Mouse (Mus musculus): Measurements from ENCODE around the gene Hoxc5. TPM values are rescaled to one million over a fixed set of nuclear protein-coding genes. Genes with fewer than 3 reads are reported as not detected.

Hoxc5 gene
- 18.8 and 32.2 TPM in 2 replicates for polyA plus RNA-seq (2015; fragmentation: Nextera tagmentation; extraction: Ambion mirVana)

- Histone ChIP-seq H3K4me3 (peak within 1 kb of the TSS; percentile 90), H3K27me3 (peaks cover 88% of the 10 kb centered on the region), H3K4me2 (peak within 1 kb of the TSS; percentile 91), H3K9ac (peak within 1 kb of the TSS; percentile 100), H3K9me3 (no peaks in the 10 kb centered on the region), H3K36me3 (no peaks in the 10 kb centered on the region), H3K27ac (replicated peaks) (peak within 1 kb of the TSS; percentile 88), H3K4me1 (replicated peaks) (peaks cover 42% of the 10 kb centered on the region)
- ATAC-seq (ENCODE audit: low read depth), result no peak
- under 1% methylated on average over 12 of the region's 12 CpGs for WGBS
These were observed at the start of gene Hoxc5 for GRCm38 (mm10) chr15:102967312-102967510. Gene Hoxc5 (plus strand): TSS chr15:102967443.

DNA sequence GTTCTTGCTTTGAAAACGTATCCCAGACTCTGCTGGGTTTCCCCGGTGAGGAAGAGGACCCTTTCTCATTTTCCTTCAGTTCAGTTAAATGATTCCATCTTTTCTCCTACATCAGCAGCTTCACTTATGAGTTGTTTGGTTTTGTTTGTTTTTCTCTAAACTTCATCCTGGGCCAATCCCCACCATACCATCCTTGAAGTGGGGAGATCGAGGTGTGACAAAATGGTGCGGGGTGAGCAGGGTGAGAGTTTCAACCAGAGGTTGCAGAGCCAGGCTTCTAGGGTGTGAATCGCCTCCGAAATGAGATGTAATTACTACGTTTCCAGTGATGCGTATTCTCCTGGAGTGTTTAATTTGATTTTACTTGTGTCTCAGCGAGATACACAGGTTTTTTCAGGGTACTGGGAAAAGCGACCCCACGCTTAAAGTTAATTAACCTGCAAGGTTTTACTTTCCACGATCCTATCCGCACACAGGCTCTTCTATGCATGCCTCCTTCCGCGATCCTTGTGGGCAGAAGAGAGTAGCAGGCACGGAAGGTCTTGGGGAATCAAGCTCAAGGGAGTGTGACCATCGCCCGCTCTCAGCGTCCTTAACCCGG lies 49.2 kb upstream of the Hoxc5 start:
- H3K9me3 ChIP-seq, result no peaks in the 10 kb centered on the region
- peaks cover 98% of the 10 kb centered on the region for H3K27me3 ChIP-seq
- H3K36me3 ChIP-seq, result no peaks in the 10 kb centered on the region
- H3K27ac ChIP-seq (replicated peaks), result no peak overlapping the region
- H3K4me1 ChIP-seq (replicated peaks), result peaks cover 16% of the 10 kb centered on the region
- no peak for ATAC-seq (ENCODE audit: low read depth)
- no peak overlapping the region for H3K4me2 ChIP-seq
- no peak overlapping the region for H3K4me3 ChIP-seq
- no peak overlapping the region for H3K9ac ChIP-seq
- WGBS, result under 1% methylated on average over 20 of the region's 20 CpGs

DNA sequence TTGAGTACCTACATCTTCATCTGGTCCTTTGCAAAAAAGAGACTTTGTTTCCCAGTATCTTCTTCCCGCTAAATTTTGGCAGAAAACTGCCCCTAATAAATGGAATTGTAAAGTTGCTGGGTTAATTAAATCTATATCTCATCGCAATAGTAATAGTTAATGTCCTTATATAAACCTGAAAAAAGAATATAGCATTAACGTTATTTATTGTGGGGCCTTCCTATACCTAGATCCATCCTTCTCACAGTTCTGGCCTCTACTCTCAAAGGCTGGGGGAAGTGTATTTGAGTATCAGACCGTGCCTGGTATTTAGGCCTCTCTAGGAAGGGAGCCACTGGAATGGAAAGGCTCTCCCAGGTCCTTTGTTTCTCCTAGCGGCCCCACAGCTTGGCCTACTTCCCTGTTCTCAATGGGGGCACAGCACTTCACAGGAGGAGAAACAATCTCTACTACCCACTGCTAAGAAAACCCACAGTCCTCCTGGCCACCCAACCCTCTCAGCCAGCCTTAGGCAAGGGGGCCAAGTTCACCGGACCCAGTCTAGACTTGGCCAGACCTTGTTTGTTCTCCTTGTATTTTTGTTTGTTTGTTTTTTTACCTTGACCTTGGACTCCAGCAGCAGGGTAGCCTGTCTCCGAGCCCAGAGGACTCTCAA lies 48.5 kb upstream of the Hoxc5 start:
- H3K27me3 ChIP-seq, result peaks cover 98% of the 10 kb centered on the region
- no peak overlapping the region for H3K9ac ChIP-seq
- 2% methylated on average over 7 of the region's 7 CpGs for WGBS
- H3K36me3 ChIP-seq, result no peaks in the 10 kb centered on the region
- H3K4me3 ChIP-seq, result no peak overlapping the region; the same call in 1 of the 2 replicates
- H3K27ac ChIP-seq (replicated peaks), result no peak overlapping the region
- H3K4me1 ChIP-seq (replicated peaks), result peaks cover 16% of the 10 kb centered on the region
- no peak for ATAC-seq (ENCODE audit: low read depth)
- no peaks in the 10 kb centered on the region for H3K9me3 ChIP-seq
- no peak overlapping the region for H3K4me2 ChIP-seq

GRCm38 (mm10) chr15:102919336-102920180 lies 47.7 kb upstream of the Hoxc5 start:
- Histone ChIP-seq H3K4me3 (peak overlapping the region; percentile 17; the same call in 1 of the 2 replicates), H3K4me1 (replicated peaks) (peaks cover 16% of the 10 kb centered on the region), H3K9me3 (no peaks in the 10 kb centered on the region), H3K27me3 (peaks cover 98% of the 10 kb centered on the region), H3K9ac (no peak overlapping the region), H3K27ac (replicated peaks) (no peak overlapping the region), H3K36me3 (no peaks in the 10 kb centered on the region), H3K4me2 (peak overlapping the region; percentile 39; the same call in 1 of the 2 replicates)
- 2% methylated on average over 12 of the region's 12 CpGs for WGBS
- ATAC-seq (ENCODE audit: low read depth), result no peak

GRCm38 (mm10) chr15:102920619-102921018 lies 46.6 kb upstream of the Hoxc5 start:
- Histone ChIP-seq H3K9me3 (no peaks in the 10 kb centered on the region), H3K4me2 (peak overlapping the region; percentile 39), H3K36me3 (no peaks in the 10 kb centered on the region), H3K27me3 (peaks cover 97% of the 10 kb centered on the region), H3K4me1 (replicated peaks) (peaks cover 16% of the 10 kb centered on the region), H3K9ac (no peak overlapping the region), H3K4me3 (peak overlapping the region; percentile 29; the same call in 1 of the 2 replicates), H3K27ac (replicated peaks) (no peak overlapping the region)
- 1% methylated on average over 20 of the region's 20 CpGs for WGBS
- peak; percentile 79 for ATAC-seq (ENCODE audit: low read depth)

DNA sequence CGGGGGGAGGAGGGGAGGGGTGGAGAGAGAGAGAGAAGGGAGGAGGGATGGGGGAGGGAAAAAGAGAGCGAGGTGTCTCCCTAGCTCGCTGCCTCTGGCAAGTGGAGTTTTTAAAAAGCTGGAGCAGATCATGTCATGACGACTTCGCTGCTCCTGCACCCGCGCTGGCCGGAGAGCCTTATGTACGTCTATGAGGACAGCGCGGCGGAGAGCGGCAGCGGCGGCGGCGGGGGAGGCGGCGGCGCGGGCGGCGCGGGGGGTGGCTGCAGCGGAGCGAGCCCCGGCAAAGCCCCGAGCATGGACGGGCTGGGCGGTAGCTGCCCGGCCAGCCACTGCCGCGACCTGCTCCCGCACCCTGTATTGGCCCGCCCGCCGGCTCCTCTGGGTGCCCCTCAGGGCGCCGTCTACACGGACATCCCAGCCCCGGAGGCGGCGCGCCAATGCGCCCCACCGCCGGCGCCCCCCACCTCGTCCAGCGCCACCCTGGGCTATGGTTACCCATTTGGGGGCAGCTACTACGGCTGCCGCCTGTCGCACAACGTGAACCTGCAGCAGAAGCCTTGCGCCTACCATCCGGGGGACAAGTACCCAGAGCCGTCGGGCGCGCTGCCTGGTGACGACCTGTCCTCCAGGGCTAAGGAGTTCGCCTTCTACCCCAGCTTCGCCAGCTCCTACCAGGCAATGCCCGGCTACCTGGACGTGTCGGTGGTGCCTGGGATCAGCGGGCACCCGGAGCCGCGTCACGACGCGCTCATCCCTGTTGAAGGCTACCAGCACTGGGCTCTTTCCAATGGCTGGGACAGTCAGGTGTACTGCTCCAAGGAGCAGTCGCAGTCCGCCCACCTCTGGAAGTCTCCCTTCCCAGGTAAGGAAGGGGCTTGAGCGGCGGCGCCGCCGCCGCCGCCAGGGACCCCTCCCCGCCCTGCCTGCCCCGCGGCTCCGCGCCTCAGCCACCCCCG lies 45.9 kb upstream of the Hoxc5 start, which contains the start of gene Hoxc13:
Gene Hoxc13, plus strand, starts transcription at position 51 of the 959 bp plus-strand sequence.
- H3K4me2 ChIP-seq, result peak within 1 kb of the TSS; percentile 39
- ATAC-seq (ENCODE audit: low read depth), result peak; percentile 65
- peaks cover 16% of the 10 kb centered on the region for H3K4me1 ChIP-seq (replicated peaks)
- H3K36me3 ChIP-seq, result no peaks in the 10 kb centered on the region
- WGBS, result under 1% methylated on average over 86 of the region's 88 CpGs
- peaks cover 97% of the 10 kb centered on the region for H3K27me3 ChIP-seq
- H3K9ac ChIP-seq, result peak within 1 kb of the TSS; percentile 54
- peak within 1 kb of the TSS; percentile 29 for H3K4me3 ChIP-seq
- peak within 1 kb of the TSS; percentile 11; the same call in 1 of the 2 replicates for H3K27ac ChIP-seq (replicated peaks)
- H3K9me3 ChIP-seq, result no peaks in the 10 kb centered on the region

- no peaks in the 10 kb centered on the region for H3K9me3 ChIP-seq
- ATAC-seq (ENCODE audit: low read depth), result no peak
- no peaks in the 10 kb centered on the region for H3K36me3 ChIP-seq
- H3K4me3 ChIP-seq, result peak overlapping the region; percentile 29
- H3K4me2 ChIP-seq, result no peak overlapping the region
- H3K27ac ChIP-seq (replicated peaks), result no peak overlapping the region
- peak overlapping the region; percentile 54 for H3K9ac ChIP-seq
- H3K4me1 ChIP-seq (replicated peaks), result peaks cover 16% of the 10 kb centered on the region
- under 1% methylated on average over 24 of the region's 24 CpGs for WGBS
- peaks cover 97% of the 10 kb centered on the region for H3K27me3 ChIP-seq
These were observed 45.3 kb upstream of the Hoxc5 start for GRCm38 (mm10) chr15:102922012-102922362.

GRCm38 (mm10) chr15:102922636-102923500 lies 44.4 kb upstream of the Hoxc5 start:
- peak overlapping the region; percentile 29 for H3K4me3 ChIP-seq
- no peaks in the 10 kb centered on the region for H3K9me3 ChIP-seq
- H3K4me2 ChIP-seq, result peak overlapping the region; percentile 21; the same call in 1 of the 2 replicates
- peaks cover 16% of the 10 kb centered on the region for H3K4me1 ChIP-seq (replicated peaks)
- peak overlapping the region; percentile 17; the same call in 1 of the 2 replicates for H3K9ac ChIP-seq
- peaks cover 97% of the 10 kb centered on the region for H3K27me3 ChIP-seq
- no peaks in the 10 kb centered on the region for H3K36me3 ChIP-seq
- WGBS, result 8% methylated on average over 6 of the region's 6 CpGs
- no peak overlapping the region for H3K27ac ChIP-seq (replicated peaks)
- no peak for ATAC-seq (ENCODE audit: low read depth)

- ATAC-seq (ENCODE audit: low read depth), result no peak
- H3K27ac ChIP-seq (replicated peaks), result no peak overlapping the region
- H3K9me3 ChIP-seq, result no peaks in the 10 kb centered on the region
- H3K4me1 ChIP-seq (replicated peaks), result no peaks in the 10 kb centered on the region
- H3K27me3 ChIP-seq, result peaks cover 98% of the 10 kb centered on the region
- no peak overlapping the region for H3K9ac ChIP-seq
- H3K4me3 ChIP-seq, result peak overlapping the region; percentile 2; the same call in 1 of the 2 replicates
- no peaks in the 10 kb centered on the region for H3K36me3 ChIP-seq
- H3K4me2 ChIP-seq, result peak overlapping the region; percentile 28; the same call in 1 of the 2 replicates
- WGBS, result 1% methylated on average over 40 of the region's 40 CpGs
These were observed 40.1 kb upstream of the Hoxc5 start for GRCm38 (mm10) chr15:102927032-102927645.

DNA sequence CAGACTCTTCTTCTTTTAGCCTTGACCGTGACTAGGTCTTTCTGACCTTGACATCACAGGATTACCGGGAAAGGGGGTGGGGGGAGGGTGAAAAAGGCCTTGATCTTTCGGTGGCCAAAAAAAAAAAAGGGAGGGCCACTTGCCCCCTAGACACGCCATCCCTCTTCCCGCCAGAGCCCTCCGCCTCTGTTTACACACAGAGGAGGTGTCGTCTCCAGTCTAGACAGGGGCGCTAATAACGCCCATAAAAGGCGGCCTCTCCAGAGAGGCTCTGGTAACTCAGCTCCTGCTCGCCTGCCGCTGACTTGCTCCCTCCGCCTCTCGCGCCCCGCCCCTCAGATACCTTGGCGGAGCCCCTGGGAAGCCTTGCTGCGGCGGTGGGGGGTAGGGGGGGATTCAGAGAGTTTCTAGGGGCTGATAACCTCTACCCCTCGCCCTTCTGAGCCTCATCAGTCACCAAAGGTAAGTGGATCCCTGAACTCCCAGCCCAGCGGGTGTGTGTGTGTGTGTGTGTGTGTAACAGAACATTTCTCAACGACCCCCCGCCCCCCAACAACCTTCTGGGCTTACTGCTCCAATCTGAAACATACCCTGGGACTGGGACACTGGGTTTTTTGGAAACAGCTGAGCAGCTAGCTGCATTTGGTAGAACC lies 35.4 kb upstream of the Hoxc5 start:
- ATAC-seq (ENCODE audit: low read depth), result peak; percentile 27; the same call in 1 of the 2 replicates
- Histone ChIP-seq H3K27ac (replicated peaks) (no peak overlapping the region), H3K27me3 (peaks cover 100% of the 10 kb centered on the region), H3K4me1 (replicated peaks) (no peaks in the 10 kb centered on the region; the same call in 1 of the 2 replicates), H3K9ac (no peak overlapping the region), H3K4me3 (peak overlapping the region; percentile 4; the same call in 1 of the 2 replicates), H3K36me3 (no peaks in the 10 kb centered on the region), H3K4me2 (no peak overlapping the region), H3K9me3 (no peaks in the 10 kb centered on the region)
- 2% methylated on average over 23 of the region's 23 CpGs for WGBS
